Mouse (Mus musculus) bone marrow macrophage, adult 2 months (primary cell): ENCODE data around the gene Gcc2. TPM values are rescaled to one million over a fixed set of nuclear protein-coding genes. Genes with fewer than 3 reads are reported as not detected.
"Not testable (repeated sequence)": the region's sequence is repeated elsewhere in the genome, so short reads cannot be mapped to it uniquely, and the experiment has no call there.

Source experiments
- H3K27ac ChIP-seq: 2 replicates; pipeline ENCODE4 v1.5.1; 2012; ENCODE audit warnings: low read depth, low read length; ENCODE audit not compliant: insufficient read depth
- H3K4me1 ChIP-seq: 2 replicates; pipeline ENCODE4 v1.6.1; 2012; ENCODE audit warnings: low read length; ENCODE audit not compliant: control insufficient read depth, insufficient read depth
- H3K4me3 ChIP-seq: 2 replicates; pipeline ENCODE4 v1.5.1; 2012; ENCODE audit warnings: mild to moderate bottlenecking, low read length, moderate library complexity; ENCODE audit not compliant: insufficient read depth
- CTCF ChIP-seq: IDR thresholded peaks from 2 replicates; pipeline ENCODE4 v1.5.1; 2012; ENCODE audit warnings: low read depth, mild to moderate bottlenecking, low read length, moderate library complexity
- POLR2A ChIP-seq: IDR thresholded peaks from 2 replicates; pipeline ENCODE4 v1.6.1; 2012; ENCODE audit warnings: mild to moderate bottlenecking, low read depth, low read length, borderline replicate concordance
- polyA plus RNA-seq: library from polyadenylated mRNA; stranded (reverse); fragments of >200 nt; gene quantifications from 2 replicates; pipeline ENCODE4 v1.2.4, GENCODE M21; 2012; ENCODE audit not compliant: missing spikeins, insufficient read depth, insufficient read length

Gcc2 gene
- polyA plus RNA-seq, 1 experiment, result 25.0 TPM

- Histone ChIP-seq H3K27ac (no peak overlapping the region), H3K4me1 (no peaks in the 10 kb centered on the region), H3K4me3 (no peak overlapping the region)
- TF ChIP-seq CTCF (no peak), POLR2A (no peak)
Observed at GRCm38 (mm10) chr10:58304996-58305395, 49.7 kb downstream of the Gcc2 start.

- Histone ChIP-seq H3K4me1 (peaks cover 5% of the 10 kb centered on the region), H3K27ac (no peak overlapping the region), H3K4me3 (no peak overlapping the region)
- TF ChIP-seq POLR2A, result no peak
- no peak for TF ChIP-seq CTCF
Observed at GRCm38 (mm10) chr10:58306897-58307296, 51.6 kb downstream of the Gcc2 start.

DNA sequence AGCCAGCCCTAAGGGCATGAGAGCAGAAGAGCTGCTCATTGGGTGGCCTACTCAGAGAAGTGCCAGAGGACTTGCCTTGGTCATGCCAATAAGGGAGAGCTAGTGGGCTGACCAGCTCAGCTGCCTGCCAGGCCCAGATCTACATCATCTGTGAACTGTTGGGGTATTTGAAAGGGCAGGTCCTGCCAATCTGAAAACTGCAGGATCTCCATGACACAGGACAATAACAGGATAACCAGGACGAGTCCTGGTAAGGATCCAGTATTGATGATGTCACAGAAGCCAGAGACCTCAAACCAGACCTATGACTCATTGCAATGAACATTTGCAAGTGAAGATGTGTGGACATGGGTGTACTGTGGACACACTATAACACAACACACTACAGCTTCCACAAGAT, 55.5 kb downstream of the Gcc2 start:
- H3K27ac ChIP-seq, result no peak overlapping the region
- TF ChIP-seq POLR2A, result no peak
- TF ChIP-seq CTCF, result no peak
- peaks cover 5% of the 10 kb centered on the region for H3K4me1 ChIP-seq
- no peak overlapping the region for H3K4me3 ChIP-seq

GRCm38 (mm10) chr10:58312887-58313286, 57.6 kb downstream of the Gcc2 start:
- Histone ChIP-seq H3K27ac (no peak overlapping the region), H3K4me1 (peaks cover 5% of the 10 kb centered on the region), H3K4me3 (no peak overlapping the region)
- TF ChIP-seq CTCF, result no peak
- no peak for TF ChIP-seq POLR2A

- H3K27ac ChIP-seq, result no peak overlapping the region
- peaks cover 14% of the 10 kb centered on the region for H3K4me1 ChIP-seq
- no peak overlapping the region for H3K4me3 ChIP-seq
- TF ChIP-seq CTCF (no peak), POLR2A (no peak)
Observed at GRCm38 (mm10) chr10:58320881-58321280, 65.6 kb downstream of the Gcc2 start.

DNA sequence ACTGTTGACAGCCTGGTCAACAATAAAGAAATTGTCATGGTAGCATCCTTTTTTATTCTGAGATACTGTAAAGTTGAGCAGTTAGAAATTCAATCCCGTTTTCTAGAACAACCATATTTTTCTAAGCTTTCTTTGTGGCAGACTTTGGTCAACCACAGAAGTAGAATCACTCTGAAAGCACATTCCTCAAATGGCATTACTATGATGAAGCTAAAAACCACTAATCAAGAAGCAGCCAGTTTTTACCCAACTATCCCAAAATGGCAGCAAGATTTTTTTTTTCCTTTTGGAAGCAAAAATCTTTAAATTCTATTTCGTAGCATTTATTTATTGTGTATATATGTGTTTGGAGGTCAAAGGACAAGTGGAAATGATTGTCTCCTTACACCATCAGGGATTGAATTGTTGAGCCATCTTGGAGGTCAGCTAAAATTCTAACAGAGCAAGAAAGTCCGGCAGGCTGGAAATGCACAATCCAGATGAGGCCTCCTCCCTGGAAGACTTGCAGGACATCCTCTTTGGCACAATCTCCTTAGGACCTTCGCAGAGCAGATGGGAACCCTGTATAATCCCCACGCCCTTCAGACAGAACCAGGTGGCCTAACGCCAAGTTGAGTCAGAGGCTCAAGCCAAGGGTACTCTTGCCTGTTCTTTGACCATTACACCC, 67.2 kb downstream of the Gcc2 start:
- TF ChIP-seq POLR2A (no peak), CTCF (no peak)
- H3K4me3 ChIP-seq, result peak overlapping the region; percentile 83
- peaks cover 26% of the 10 kb centered on the region for H3K4me1 ChIP-seq
- peak overlapping the region; percentile 88 for H3K27ac ChIP-seq

- H3K4me1 ChIP-seq, result peaks cover 30% of the 10 kb centered on the region
Observed at GRCm38 (mm10) chr10:58323028-58323991, 68.0 kb downstream of the Gcc2 start, which contains the start of gene Lims1. Lims1 (plus strand) TSS chr10:58323466.

GRCm38 (mm10) chr10:58326271-58326670, 71.0 kb downstream of the Gcc2 start:
- Histone ChIP-seq H3K27ac (no peak overlapping the region), H3K4me3 (no peak overlapping the region), H3K4me1 (peaks cover 47% of the 10 kb centered on the region)
- TF ChIP-seq CTCF, result no peak
- TF ChIP-seq POLR2A, result no peak

More at GRCm38 (mm10) chr10:58323028-58323991, 68.0 kb downstream of the Gcc2 start, which contains the start of gene Lims1:
- Histone ChIP-seq H3K4me3 (peak within 1 kb of the TSS; percentile 83), H3K27ac (peak within 1 kb of the TSS; percentile 88)
- TF ChIP-seq CTCF, result no peak
- no peak for TF ChIP-seq POLR2A

DNA sequence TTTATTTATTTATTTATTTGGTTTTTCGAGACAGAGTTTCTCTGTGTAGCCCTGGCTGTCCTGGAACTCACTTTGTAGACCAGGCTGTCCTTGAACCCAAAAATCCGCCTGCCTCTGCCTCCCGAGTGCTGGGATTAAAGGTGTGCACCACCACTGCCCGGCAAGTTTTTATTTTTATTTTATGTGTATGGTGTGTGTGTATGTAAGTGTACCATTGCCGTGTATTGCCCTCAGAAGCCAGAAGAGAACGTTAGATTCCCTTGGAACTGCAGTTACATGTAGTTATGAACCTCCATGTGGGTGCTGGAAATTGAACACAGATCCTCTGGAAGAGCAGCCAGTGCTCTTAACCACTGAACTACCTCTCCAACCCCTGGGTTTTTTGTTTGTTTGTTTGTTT, 72.5 kb downstream of the Gcc2 start:
- H3K27ac ChIP-seq, H3K4me3 ChIP-seq: not testable (repeated sequence)
- H3K4me1 ChIP-seq, result peaks cover 48% of the 10 kb centered on the region
